Mouse (Mus musculus): ENCODE data around the gene Sntb2. TPM values are rescaled to one million over a fixed set of nuclear protein-coding genes. Genes with fewer than 3 reads are reported as not detected.

The Sntb2 gene
- total RNA-seq, 4 experiments from 2014 or later: 10.6 to 11.6 (median 11.3) TPM

Other genes with a start within 250 kb of the Sntb2 start
- gene Has3, start 65.5 kb upstream of the Sntb2 start, total RNA-seq (2022): 1 to 10 TPM in 2 of 4 experiments, under 1 TPM in 2; 0.62 to 1.3 (median 1.0) TPM
- gene Utp4, start 42.1 kb upstream of the Sntb2 start, total RNA-seq (2022): 10 to 100 TPM; 20.2 to 23.0 (median 21.6) TPM
- 10 to 100 TPM; 59.7 to 67.1 (median 62.5) TPM for gene Vps4a, start 95.5 kb downstream of the Sntb2 start, total RNA-seq (2022)
- 10 to 100 TPM; 67.1 to 76.1 (median 74.4) TPM for gene Pdf, start 112.9 kb downstream of the Sntb2 start, total RNA-seq (2022)
- 10 to 100 TPM; 16.4 to 20.2 (median 17.7) TPM for gene Cog8, start 120.9 kb downstream of the Sntb2 start, total RNA-seq (2022)
- 10 to 100 TPM; 24.8 to 28.1 (median 26.1) TPM for gene Nip7, start 121.1 kb downstream of the Sntb2 start, total RNA-seq (2022)
- not detected for gene Tmed6, start 129.9 kb downstream of the Sntb2 start, total RNA-seq (2022)
- 10 to 100 TPM; 13.2 to 14.1 (median 13.4) TPM for gene Terf2, start 160.8 kb downstream of the Sntb2 start, total RNA-seq (2022)
- 10 to 100 TPM; 36.0 to 46.3 (median 40.0) TPM for gene Cyb5b, start 214.9 kb downstream of the Sntb2 start, total RNA-seq (2022)